ENCODE assay signal across 22 mouse cellular contexts in genomic region chr6:101858895-101859294, GRCm38 (mm10).
DNase-seq lines count a peak whose midpoint lies in the region; ATAC-seq and TF ChIP-seq lines count a peak whose summit lies in the region.
"Had no signal": no experiment of that assay in that cellular context is flagged by ENCODE, and none has a peak within 500 bp of the region (broad histone marks: within the 10 kb centered on the region; RNA-seq: fewer than 3 reads in every experiment).

No protein-coding gene starts in this region.

- no peak overlapping the region for H3K4me2 ChIP-seq in kidney, embryonic 15.5 days
- H3K4me2 ChIP-seq in kidney, postnatal 0 days (ENCODE audit: low read length) = no peak overlapping the region
- H3K4me2 ChIP-seq: embryonic facial prominence, embryonic 12.5 days; forebrain, embryonic 13.5 days; forebrain, embryonic 15.5 days had no signal

- no peak overlapping the region for H3K9ac ChIP-seq in kidney, embryonic 15.5 days
- H3K9ac ChIP-seq in kidney, postnatal 0 days (ENCODE audit: low read depth, low read length) = no peak overlapping the region
- H3K9ac ChIP-seq: embryonic facial prominence, embryonic 12.5 days; forebrain, embryonic 13.5 days; forebrain, embryonic 15.5 days had no signal

- H3K4me3 ChIP-seq in kidney, adult 2 months (ENCODE audit: insufficient read depth, low read depth, low read length) = no peak overlapping the region
- no peak overlapping the region for H3K4me3 ChIP-seq in kidney, embryonic 15.5 days (replicated peaks)
- no peak overlapping the region for H3K4me3 ChIP-seq in kidney, postnatal 0 days (replicated peaks; ENCODE audit: low read depth, low read length)
- H3K4me3 ChIP-seq: embryonic facial prominence, embryonic 10.5 days; embryonic facial prominence, embryonic 12.5 days; forebrain, embryonic 13.5 days; forebrain, embryonic 15.5 days had no signal

- TF ChIP-seq POLR2A in kidney, adult 2 months (IDR thresholded peaks at IDR 0.05; ENCODE audit: low read depth, low read length) = no peak

- H3K4me1 ChIP-seq in kidney, adult 2 months (ENCODE audit: control insufficient read depth, insufficient read depth, low read length) = no peaks in the 10 kb centered on the region
- peaks cover 10% of the 10 kb centered on the region; the same call in 1 of the 2 replicates for H3K4me1 ChIP-seq in kidney, embryonic 15.5 days
- H3K4me1 ChIP-seq in kidney, postnatal 0 days (replicated peaks; ENCODE audit: insufficient read depth, low read length) = 0 out of 2 replicates have a peak, but pooled peaks cover 4% of the 10 kb centered on the region
- H3K4me1 ChIP-seq: embryonic facial prominence, embryonic 10.5 days; embryonic facial prominence, embryonic 12.5 days; forebrain, embryonic 13.5 days; forebrain, embryonic 15.5 days had no signal

- H3K36me3 ChIP-seq in kidney, adult 2 months (ENCODE audit: control insufficient read depth, insufficient read depth, low read length) = no peaks in the 10 kb centered on the region
- H3K36me3 ChIP-seq in kidney, embryonic 15.5 days = no peaks in the 10 kb centered on the region
- no peaks in the 10 kb centered on the region for H3K36me3 ChIP-seq in kidney, postnatal 0 days (ENCODE audit: insufficient read depth, low read length)
- H3K36me3 ChIP-seq: embryonic facial prominence, embryonic 10.5 days; embryonic facial prominence, embryonic 12.5 days; forebrain, embryonic 15.5 days; G1E had no signal

- no peak overlapping the region for H3K27ac ChIP-seq in kidney, adult 2 months (ENCODE audit: insufficient read depth, low read depth, low read length)
- H3K27ac ChIP-seq in kidney, embryonic 15.5 days = no peak overlapping the region
- H3K27ac ChIP-seq in kidney, postnatal 0 days = no peak overlapping the region
- H3K27ac ChIP-seq: embryonic facial prominence, embryonic 10.5 days; embryonic facial prominence, embryonic 12.5 days; forebrain, embryonic 13.5 days; forebrain, embryonic 15.5 days had no signal

- peak; percentile 2 for DNase-seq in kidney, adult 2 months
- DNase-seq in kidney, adult 8-10 months = no peak
- no peak for DNase-seq in kidney, postnatal 4 days
- DNase-seq in kidney, postnatal 0 days (ENCODE audit: low spot score) = peak; percentile 61
- no peak for DNase-seq in kidney, postnatal 10 days
- DNase-seq: adrenal gland, postnatal 14 days; B cell, adult 2 months; cerebellum, adult 11-12 months; cerebellum, adult 2 months; cerebellum, adult 9-10 months; cerebellum, postnatal 10 days; cerebellum, postnatal 25 days had no signal

- TF ChIP-seq CTCF in kidney, adult 2 months (conservative IDR thresholded peaks at IDR 0.05; ENCODE audit: insufficient read depth, insufficient read length, low read depth, low read length) = no peak
- no peak for TF ChIP-seq CTCF in kidney, postnatal 0 days (IDR thresholded peaks at IDR 0.05; ENCODE audit: low read depth)

- 12% methylated on average over 5 of the region's 5 CpGs for WGBS in kidney, adult 2 months
- 11% methylated on average over 5 of the region's 5 CpGs for WGBS in kidney, embryonic 15.5 days
- 8% methylated on average over 5 of the region's 5 CpGs for WGBS in kidney, postnatal 0 days

- peak; percentile 96 for ATAC-seq in kidney, embryonic 15.5 days (replicated peaks; ENCODE audit: low FRiP score)
- ATAC-seq in kidney, postnatal 0 days (replicated peaks; ENCODE audit: low FRiP score, low read depth) = 0 out of 2 replicates have a peak, but pooled peaks have one; percentile 43
- ATAC-seq: activated CD4-positive, CD25-positive, alpha-beta regulatory T cell, adult 4 months; CD4-positive, CD25-positive, alpha-beta regulatory T cell, adult 4 months; forebrain, embryonic 13.5 days; forebrain, embryonic 15.5 days; Patski had no signal

- H3K9me3 ChIP-seq in kidney, embryonic 15.5 days (replicated peaks) = no peaks in the 10 kb centered on the region
- H3K9me3 ChIP-seq in kidney, postnatal 0 days (replicated peaks; ENCODE audit: low read length) = no peaks in the 10 kb centered on the region
- H3K9me3 ChIP-seq: embryonic facial prominence, embryonic 10.5 days; embryonic facial prominence, embryonic 12.5 days; forebrain, embryonic 13.5 days; forebrain, embryonic 15.5 days had no signal

- no peaks in the 10 kb centered on the region for H3K27me3 ChIP-seq in kidney, adult 2 months (replicated peaks; ENCODE audit: control insufficient read depth, insufficient read depth, low read length)
- 0 out of 2 replicates have a peak, but pooled peaks cover 8% of the 10 kb centered on the region for H3K27me3 ChIP-seq in kidney, embryonic 15.5 days
- no peaks in the 10 kb centered on the region for H3K27me3 ChIP-seq in kidney, postnatal 0 days (ENCODE audit: insufficient read depth, low read length)
- H3K27me3 ChIP-seq: CH12.LX; embryonic facial prominence, embryonic 12.5 days; forebrain, embryonic 13.5 days; forebrain, embryonic 15.5 days; Patski had no signal

Comparison
In these comparisons a context has a peak if more than half of its experiments do, and no peak if none do; other contexts are left out.
1. DNase-seq: peak in kidney, adult 2 months (single experiment) and kidney, postnatal 0 days (single experiment); none in kidney, adult 8-10 months (0 of 2), kidney, postnatal 4 days (0 of 2) and kidney, postnatal 10 days (single experiment).